Mouse (Mus musculus): ENCODE data around the gene Tet2. TPM values are rescaled to one million over a fixed set of nuclear protein-coding genes. Genes with fewer than 3 reads are reported as not detected.

Tet2 gene
- polyA plus RNA-seq, 1 experiment from 2014 or later: 16.1 TPM

- no peak overlapping the region for H3K4me3 ChIP-seq (ENCODE audit: low read depth, low read length)
- WGBS: 55% methylated on average over 4 of the region's 4 CpGs
- H3K4me2 ChIP-seq (replicated peaks; ENCODE audit: low read depth, low read length): no peak overlapping the region
- no peaks in the 10 kb centered on the region for H3K9me3 ChIP-seq (ENCODE audit: low read length)
- no peaks in the 10 kb centered on the region for H3K27me3 ChIP-seq (replicated peaks; ENCODE audit: insufficient read depth, low read length)
- TF ChIP-seq CTCF (IDR thresholded peaks at IDR 0.05): no peak
- no peak for TF ChIP-seq EP300 (IDR thresholded peaks at IDR 0.05)
- ATAC-seq: no peak
- DNase-seq (ENCODE audit: low spot score): no peak
- no peak overlapping the region for H3K9ac ChIP-seq (replicated peaks; ENCODE audit: low read depth)
- no peak overlapping the region for H3K27ac ChIP-seq (ENCODE audit: low read length)
- no peaks in the 10 kb centered on the region for H3K4me1 ChIP-seq (ENCODE audit: insufficient read depth, low read depth, low read length)
- no peaks in the 10 kb centered on the region for H3K36me3 ChIP-seq (ENCODE audit: insufficient read depth, low read length)
These were observed 18.7 kb downstream of the Tet2 start for GRCm38 (mm10) chr3:133526119-133526723.

DNA sequence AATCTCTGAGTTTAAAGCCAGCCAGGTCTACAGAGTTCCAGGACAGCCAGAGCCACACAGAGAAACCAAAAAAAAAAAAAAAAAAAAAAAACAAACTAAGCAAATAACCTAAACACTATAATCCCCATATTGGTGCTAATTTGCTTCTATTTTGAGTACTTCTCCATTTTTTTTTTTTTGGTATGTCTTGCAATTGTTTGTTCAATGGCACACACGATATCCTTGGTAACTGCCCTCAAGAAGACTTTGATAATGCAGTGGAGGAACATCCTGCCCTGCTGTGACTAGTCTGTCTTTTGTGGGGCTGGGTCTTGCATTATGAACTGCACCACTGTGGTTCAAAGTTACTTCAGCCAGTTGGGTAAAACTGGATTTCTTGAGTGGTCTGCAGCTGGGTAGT is 19.4 kb downstream of the Tet2 start:
- H3K27ac ChIP-seq (ENCODE audit: low read length): no peak overlapping the region
- H3K9ac ChIP-seq (replicated peaks; ENCODE audit: low read depth): no peak overlapping the region
- no peaks in the 10 kb centered on the region for H3K27me3 ChIP-seq (replicated peaks; ENCODE audit: insufficient read depth, low read length)
- no peak overlapping the region for H3K4me3 ChIP-seq (ENCODE audit: low read depth, low read length)
- DNase-seq (ENCODE audit: low spot score) (no peak), ATAC-seq (no peak)
- H3K4me1 ChIP-seq (ENCODE audit: insufficient read depth, low read depth, low read length): no peaks in the 10 kb centered on the region
- H3K4me2 ChIP-seq (replicated peaks; ENCODE audit: low read depth, low read length): no peak overlapping the region
- no peaks in the 10 kb centered on the region for H3K9me3 ChIP-seq (ENCODE audit: low read length)
- WGBS: 57% methylated on average over 1 of the region's 1 CpGs
- H3K36me3 ChIP-seq (ENCODE audit: insufficient read depth, low read length): no peaks in the 10 kb centered on the region
- TF ChIP-seq EP300 (IDR thresholded peaks at IDR 0.05) (no peak), CTCF (IDR thresholded peaks at IDR 0.05) (no peak)

GRCm38 (mm10) chr3:133524341-133525050 is 20.4 kb downstream of the Tet2 start:
- Histone ChIP-seq H3K27me3 (replicated peaks; ENCODE audit: insufficient read depth, low read length) (no peaks in the 10 kb centered on the region), H3K4me1 (ENCODE audit: insufficient read depth, low read depth, low read length) (no peaks in the 10 kb centered on the region), H3K27ac (ENCODE audit: low read length) (no peak overlapping the region), H3K4me3 (ENCODE audit: low read depth, low read length) (no peak overlapping the region), H3K9me3 (ENCODE audit: low read length) (no peaks in the 10 kb centered on the region), H3K36me3 (ENCODE audit: insufficient read depth, low read length) (no peaks in the 10 kb centered on the region), H3K9ac (replicated peaks; ENCODE audit: low read depth) (no peak overlapping the region), H3K4me2 (replicated peaks; ENCODE audit: low read depth, low read length) (no peak overlapping the region)
- 74% methylated on average over 4 of the region's 4 CpGs for WGBS
- TF ChIP-seq EP300 (IDR thresholded peaks at IDR 0.05) (no peak), CTCF (IDR thresholded peaks at IDR 0.05) (no peak)
- ATAC-seq (no peak), DNase-seq (ENCODE audit: low spot score) (no peak)

GRCm38 (mm10) chr3:133523191-133523590 is 21.7 kb downstream of the Tet2 start:
- Histone ChIP-seq H3K27ac (ENCODE audit: low read length) (no peak overlapping the region), H3K4me2 (replicated peaks; ENCODE audit: low read depth, low read length) (no peak overlapping the region), H3K9ac (replicated peaks; ENCODE audit: low read depth) (no peak overlapping the region), H3K9me3 (ENCODE audit: low read length) (no peaks in the 10 kb centered on the region), H3K36me3 (ENCODE audit: insufficient read depth, low read length) (no peaks in the 10 kb centered on the region), H3K4me3 (ENCODE audit: low read depth, low read length) (no peak overlapping the region), H3K4me1 (ENCODE audit: insufficient read depth, low read depth, low read length) (no peaks in the 10 kb centered on the region), H3K27me3 (replicated peaks; ENCODE audit: insufficient read depth, low read length) (no peaks in the 10 kb centered on the region)
- ATAC-seq (no peak), DNase-seq (ENCODE audit: low spot score) (no peak)
- WGBS: 70% methylated on average over 6 of the region's 6 CpGs
- no peak for TF ChIP-seq EP300 (IDR thresholded peaks at IDR 0.05)
- TF ChIP-seq CTCF (IDR thresholded peaks at IDR 0.05): no peak

- whole genome bisulfite sequencing: 61% methylated on average over 7 of the region's 7 CpGs
- H3K36me3 ChIP-seq (ENCODE audit: insufficient read depth, low read length): no peaks in the 10 kb centered on the region
- H3K4me3 ChIP-seq (ENCODE audit: low read depth, low read length): no peak overlapping the region
- H3K9ac ChIP-seq (replicated peaks; ENCODE audit: low read depth): no peak overlapping the region
- no peaks in the 10 kb centered on the region for H3K9me3 ChIP-seq (ENCODE audit: low read length)
- no peak for ATAC-seq
- no peak for DNase-seq (ENCODE audit: low spot score)
- H3K4me2 ChIP-seq (replicated peaks; ENCODE audit: low read depth, low read length): no peak overlapping the region
- H3K4me1 ChIP-seq (ENCODE audit: insufficient read depth, low read depth, low read length): peaks cover 3% of the 10 kb centered on the region; the same call in 1 of the 2 replicates
- no peak overlapping the region for H3K27ac ChIP-seq (ENCODE audit: low read length)
- no peaks in the 10 kb centered on the region for H3K27me3 ChIP-seq (replicated peaks; ENCODE audit: insufficient read depth, low read length)
- no peak for TF ChIP-seq CTCF (IDR thresholded peaks at IDR 0.05)
- no peak for TF ChIP-seq EP300 (IDR thresholded peaks at IDR 0.05)
These were observed 22.6 kb downstream of the Tet2 start for GRCm38 (mm10) chr3:133522289-133522688.

- H3K9me3 ChIP-seq (ENCODE audit: low read length): no peaks in the 10 kb centered on the region
- no peak overlapping the region for H3K27ac ChIP-seq (ENCODE audit: low read length)
- no peak overlapping the region for H3K4me2 ChIP-seq (replicated peaks; ENCODE audit: low read depth, low read length)
- no peak overlapping the region for H3K4me3 ChIP-seq (ENCODE audit: low read depth, low read length)
- DNase-seq (ENCODE audit: low spot score) (no peak), ATAC-seq (no peak)
- H3K27me3 ChIP-seq (replicated peaks; ENCODE audit: insufficient read depth, low read length): no peaks in the 10 kb centered on the region
- no peak overlapping the region for H3K9ac ChIP-seq (replicated peaks; ENCODE audit: low read depth)
- H3K4me1 ChIP-seq (ENCODE audit: insufficient read depth, low read depth, low read length): peaks cover 9% of the 10 kb centered on the region; the same call in 1 of the 2 replicates
- 92% methylated on average over 3 of the region's 3 CpGs for whole genome bisulfite sequencing
- no peaks in the 10 kb centered on the region for H3K36me3 ChIP-seq (ENCODE audit: insufficient read depth, low read length)
- TF ChIP-seq EP300 (IDR thresholded peaks at IDR 0.05) (no peak), CTCF (IDR thresholded peaks at IDR 0.05) (no peak)
These were observed 26.1 kb downstream of the Tet2 start for GRCm38 (mm10) chr3:133518801-133519200.

Measured in lung, postnatal 0 days (tissue).